Mouse (Mus musculus): ENCODE data around the gene Jmy. TPM values are rescaled to one million over a fixed set of nuclear protein-coding genes. Genes with fewer than 3 reads are reported as not detected.

The Jmy gene
- polyA plus RNA-seq, 1 experiment, result not detected

GRCm38 (mm10) chr13:93484276-93484675 is 15.3 kb downstream of the Jmy start:
- 94% methylated on average over 3 of the region's 3 CpGs for WGBS
- Histone ChIP-seq H3K27ac (ENCODE audit: insufficient read depth, low read depth, low read length) (no peak overlapping the region), H3K4me3 (ENCODE audit: insufficient read depth, low read depth, low read length) (no peak overlapping the region), H3K4me1 (ENCODE audit: control insufficient read depth, insufficient read depth, low read length) (peaks cover 1% of the 10 kb centered on the region; the same call in 1 of the 2 replicates)
- TF ChIP-seq CTCF (IDR thresholded peaks at IDR 0.05; ENCODE audit: insufficient read depth, low read depth, low read length) (no peak), POLR2A (IDR thresholded peaks at IDR 0.05; ENCODE audit: insufficient read depth, low read depth, low read length) (no peak)

GRCm38 (mm10) chr13:93481110-93481509 is 18.5 kb downstream of the Jmy start:
- 91% methylated on average over 3 of the region's 3 CpGs for WGBS
- no peak overlapping the region for H3K27ac ChIP-seq (ENCODE audit: insufficient read depth, low read depth, low read length)
- H3K4me3 ChIP-seq (ENCODE audit: insufficient read depth, low read depth, low read length), result no peak overlapping the region
- TF ChIP-seq CTCF (IDR thresholded peaks at IDR 0.05; ENCODE audit: insufficient read depth, low read depth, low read length), result no peak
- no peak for TF ChIP-seq POLR2A (IDR thresholded peaks at IDR 0.05; ENCODE audit: insufficient read depth, low read depth, low read length)
- no peaks in the 10 kb centered on the region for H3K4me1 ChIP-seq (ENCODE audit: control insufficient read depth, insufficient read depth, low read length)

- 98% methylated on average over 3 of the region's 3 CpGs for WGBS
- no peak overlapping the region for H3K4me3 ChIP-seq (ENCODE audit: insufficient read depth, low read depth, low read length)
- H3K27ac ChIP-seq (ENCODE audit: insufficient read depth, low read depth, low read length), result no peak overlapping the region
- TF ChIP-seq CTCF (IDR thresholded peaks at IDR 0.05; ENCODE audit: insufficient read depth, low read depth, low read length) (no peak), POLR2A (IDR thresholded peaks at IDR 0.05; ENCODE audit: insufficient read depth, low read depth, low read length) (no peak)
- H3K4me1 ChIP-seq (ENCODE audit: control insufficient read depth, insufficient read depth, low read length), result no peaks in the 10 kb centered on the region
These were observed 21.3 kb downstream of the Jmy start for GRCm38 (mm10) chr13:93478344-93478743.

- no peak for TF ChIP-seq POLR2A (IDR thresholded peaks at IDR 0.05; ENCODE audit: insufficient read depth, low read depth, low read length)
- no peak for TF ChIP-seq CTCF (IDR thresholded peaks at IDR 0.05; ENCODE audit: insufficient read depth, low read depth, low read length)
- Histone ChIP-seq H3K27ac (ENCODE audit: insufficient read depth, low read depth, low read length) (no peak overlapping the region), H3K4me3 (ENCODE audit: insufficient read depth, low read depth, low read length) (no peak overlapping the region), H3K4me1 (ENCODE audit: control insufficient read depth, insufficient read depth, low read length) (no peaks in the 10 kb centered on the region)
- WGBS, result 76% methylated on average over 3 of the region's 3 CpGs
These were observed 31.3 kb downstream of the Jmy start for GRCm38 (mm10) chr13:93468355-93468754.

- H3K4me1 ChIP-seq (ENCODE audit: control insufficient read depth, insufficient read depth, low read length), result no peaks in the 10 kb centered on the region
- no peak overlapping the region for H3K27ac ChIP-seq (ENCODE audit: insufficient read depth, low read depth, low read length)
- no peak for TF ChIP-seq POLR2A (IDR thresholded peaks at IDR 0.05; ENCODE audit: insufficient read depth, low read depth, low read length)
- TF ChIP-seq CTCF (IDR thresholded peaks at IDR 0.05; ENCODE audit: insufficient read depth, low read depth, low read length), result no peak
- WGBS, result 63% methylated on average over 7 of the region's 7 CpGs
- H3K4me3 ChIP-seq (ENCODE audit: insufficient read depth, low read depth, low read length), result no peak overlapping the region
These were observed 40.0 kb downstream of the Jmy start for GRCm38 (mm10) chr13:93459566-93459965.

GRCm38 (mm10) chr13:93458616-93459015 is 41.0 kb downstream of the Jmy start:
- WGBS, result 84% methylated on average over 4 of the region's 4 CpGs

GRCm38 (mm10) chr13:93453275-93453674 is 46.3 kb downstream of the Jmy start:
- WGBS, result 61% methylated on average over 6 of the region's 6 CpGs
- Histone ChIP-seq H3K4me3 (ENCODE audit: insufficient read depth, low read depth, low read length) (no peak overlapping the region), H3K4me1 (ENCODE audit: control insufficient read depth, insufficient read depth, low read length) (peaks cover 4% of the 10 kb centered on the region; the same call in 1 of the 2 replicates), H3K27ac (ENCODE audit: insufficient read depth, low read depth, low read length) (no peak overlapping the region)
- TF ChIP-seq CTCF (IDR thresholded peaks at IDR 0.05; ENCODE audit: insufficient read depth, low read depth, low read length) (no peak), POLR2A (IDR thresholded peaks at IDR 0.05; ENCODE audit: insufficient read depth, low read depth, low read length) (no peak)

More at GRCm38 (mm10) chr13:93458616-93459015, 41.0 kb downstream of the Jmy start:
- no peaks in the 10 kb centered on the region for H3K4me1 ChIP-seq (ENCODE audit: control insufficient read depth, insufficient read depth, low read length)
- H3K27ac ChIP-seq (ENCODE audit: insufficient read depth, low read depth, low read length), result no peak overlapping the region
- TF ChIP-seq CTCF (IDR thresholded peaks at IDR 0.05; ENCODE audit: insufficient read depth, low read depth, low read length), result no peak
- TF ChIP-seq POLR2A (IDR thresholded peaks at IDR 0.05; ENCODE audit: insufficient read depth, low read depth, low read length), result no peak
- no peak overlapping the region for H3K4me3 ChIP-seq (ENCODE audit: insufficient read depth, low read depth, low read length)

- Histone ChIP-seq H3K4me3 (ENCODE audit: insufficient read depth, low read depth, low read length) (no peak overlapping the region), H3K27ac (ENCODE audit: insufficient read depth, low read depth, low read length) (no peak overlapping the region), H3K4me1 (ENCODE audit: control insufficient read depth, insufficient read depth, low read length) (peaks cover 2% of the 10 kb centered on the region; the same call in 1 of the 2 replicates)
- TF ChIP-seq POLR2A (IDR thresholded peaks at IDR 0.05; ENCODE audit: insufficient read depth, low read depth, low read length) (no peak), CTCF (IDR thresholded peaks at IDR 0.05; ENCODE audit: insufficient read depth, low read depth, low read length) (no peak)
- 92% methylated on average over 3 of the region's 3 CpGs for WGBS
These were observed 59.4 kb downstream of the Jmy start for GRCm38 (mm10) chr13:93440167-93440566.

GRCm38 (mm10) chr13:93429205-93429604 is 70.4 kb downstream of the Jmy start:
- 96% methylated on average over 1 of the region's 1 CpGs for WGBS
- TF ChIP-seq CTCF (IDR thresholded peaks at IDR 0.05; ENCODE audit: insufficient read depth, low read depth, low read length) (no peak), POLR2A (IDR thresholded peaks at IDR 0.05; ENCODE audit: insufficient read depth, low read depth, low read length) (no peak)
- Histone ChIP-seq H3K4me1 (ENCODE audit: control insufficient read depth, insufficient read depth, low read length) (no peaks in the 10 kb centered on the region), H3K27ac (ENCODE audit: insufficient read depth, low read depth, low read length) (no peak overlapping the region), H3K4me3 (ENCODE audit: insufficient read depth, low read depth, low read length) (no peak overlapping the region)
